Mouse (Mus musculus) CH12.LX (cell line): ENCODE results near the gene Limk2. TPM values are rescaled to one million over a fixed set of nuclear protein-coding genes. Genes with fewer than 3 reads are reported as not detected.

ENCODE experiments used
- DNase-seq: peaks from one replicate; pipeline ENCODE4 v3.0.0-alpha.2; 2013; ENCODE audit errors: extremely low read depth
- H3K27ac ChIP-seq: 2 replicates; pipeline ENCODE4 v1.5.1; 2012; ENCODE audit warnings: low read depth, mild to moderate bottlenecking, control low read depth, moderate library complexity; ENCODE audit not compliant: insufficient read depth
- H3K27me3 ChIP-seq: replicated peaks from 2 replicates; pipeline ENCODE3; 2012; ENCODE audit warnings: inconsistent platforms
- H3K36me3 ChIP-seq, 2 experiments: replicated peaks in 1 of 2; 2 replicates each; pipeline versions ENCODE3 to v1.6.1; 2012; ENCODE audit warnings: inconsistent platforms in 1 of 2, low read length in 1 of 2, mild to moderate bottlenecking in 1 of 2, mixed read lengths in 1 of 2, moderate library complexity in 1 of 2; ENCODE audit not compliant: control insufficient read depth in 1 of 2, insufficient read depth in 1 of 2
- H3K4me1 ChIP-seq, 2 experiments: 2 replicates each; pipeline ENCODE4 v1.6.1; 2012; ENCODE audit warnings: inconsistent platforms in 1 of 2, moderate library complexity in 1 of 2; ENCODE audit not compliant: insufficient read depth in 2 of 2, control insufficient read depth in 1 of 2
- H3K4me2 ChIP-seq: 2 replicates; pipeline ENCODE4 v1.6.1; 2012; ENCODE audit warnings: low read depth, mild to moderate bottlenecking, control low read depth; ENCODE audit not compliant: poor library complexity, insufficient read depth, severe bottlenecking
- H3K4me3 ChIP-seq, 3 experiments: fragments of 150-350 bp in 1 of 3; sonication (generic) in 1 of 3; replicated peaks in 1 of 3; 2 replicates each; pipeline versions ENCODE3 to v1.5.1; 2011 to 2012; ENCODE audit warnings: low read depth in 2 of 3, low read length in 2 of 3, mild to moderate bottlenecking in 2 of 3, moderate library complexity in 2 of 3, control low read depth in 1 of 3, improper control_type of control experiment in 1 of 3, inconsistent platforms in 1 of 3, mixed read lengths in 1 of 3; ENCODE audit not compliant: poor library complexity in 1 of 3
- H3K79me2 ChIP-seq: replicated peaks from 2 replicates; pipeline ENCODE4 v1.6.1; 2012; ENCODE audit warnings: mild to moderate bottlenecking, moderate library complexity; ENCODE audit not compliant: control insufficient read depth, poor library complexity, insufficient read depth, severe bottlenecking; ENCODE audit errors: extremely low read depth
- H3K9ac ChIP-seq: 2 replicates; pipeline ENCODE4 v1.6.1; 2012; ENCODE audit warnings: low read depth, mild to moderate bottlenecking, control low read depth, moderate library complexity; ENCODE audit not compliant: insufficient read depth
- H3K9me3 ChIP-seq: replicated peaks from 2 replicates; pipeline ENCODE3; 2012; ENCODE audit warnings: low read length, inconsistent platforms, mixed read lengths
- BHLHE40 ChIP-seq: IDR thresholded peaks from 2 replicates; pipeline ENCODE4 v1.6.1; 2011; ENCODE audit warnings: mild to moderate bottlenecking, low read depth, low read length, improper control_type of control experiment
- CHD1 ChIP-seq: IDR thresholded peaks from 2 replicates; pipeline ENCODE4 v1.6.1; 2012; ENCODE audit warnings: low read depth, low read length, improper control_type of control experiment, inconsistent platforms
- CHD2 ChIP-seq: IDR thresholded peaks from 2 replicates; pipeline ENCODE4 v1.6.1; 2011; ENCODE audit warnings: low read length, improper control_type of control experiment
- CTCF ChIP-seq, 2 experiments: IDR thresholded peaks in 1 of 2; conservative IDR thresholded peaks in 1 of 2; 2 replicates each; pipeline ENCODE4 v1.5.1; 2011 to 2012; ENCODE audit warnings: low read depth in 2 of 2, low read length in 2 of 2, improper control_type of control experiment in 1 of 2, inconsistent platforms in 1 of 2, mild to moderate bottlenecking in 1 of 2, moderate library complexity in 1 of 2
- E2F4 ChIP-seq: IDR thresholded peaks from 2 replicates; pipeline ENCODE4 v1.6.1; 2011; ENCODE audit warnings: low read depth, low read length, improper control_type of control experiment; ENCODE audit not compliant: insufficient replicate concordance
- ELF1 ChIP-seq: IDR thresholded peaks from 2 replicates; pipeline ENCODE4 v1.6.1; 2014; ENCODE audit warnings: low read depth, mild to moderate bottlenecking, inconsistent platforms, low read length, improper control_type of control experiment
- EP300 ChIP-seq: IDR thresholded peaks from 2 replicates; pipeline ENCODE4 v1.6.1; 2011; ENCODE audit warnings: low read length, improper control_type of control experiment
- ETS1 ChIP-seq: conservative IDR thresholded peaks from 2 replicates; pipeline ENCODE4 v1.6.1; 2012; ENCODE audit warnings: low read depth, mild to moderate bottlenecking, inconsistent platforms, low read length, improper control_type of control experiment, moderate library complexity
- GABPA ChIP-seq: IDR thresholded peaks from 2 replicates; pipeline ENCODE4 v1.6.1; 2012; ENCODE audit warnings: low read depth, low read length, improper control_type of control experiment, inconsistent platforms; ENCODE audit not compliant: insufficient replicate concordance
- HCFC1 ChIP-seq: IDR thresholded peaks from 2 replicates; pipeline ENCODE4 v1.6.1; 2012; ENCODE audit warnings: low read depth, mild to moderate bottlenecking, inconsistent platforms, low read length, improper control_type of control experiment
- IRF4 ChIP-seq: IDR thresholded peaks from 2 replicates; pipeline ENCODE4 v1.6.1; 2014; ENCODE audit warnings: low read depth, mild to moderate bottlenecking, inconsistent platforms, low read length, improper control_type of control experiment
- JUND ChIP-seq: conservative IDR thresholded peaks from 2 replicates; pipeline ENCODE4 v1.6.1; 2011; ENCODE audit warnings: low read depth, low read length, improper control_type of control experiment
- KAT2A ChIP-seq: IDR thresholded peaks from 2 replicates; pipeline ENCODE4 v1.6.1; 2012; ENCODE audit warnings: low read length, improper control_type of control experiment, inconsistent platforms; ENCODE audit not compliant: insufficient replicate concordance
- MAFK ChIP-seq: IDR thresholded peaks from 2 replicates; pipeline ENCODE4 v1.6.1; 2011; ENCODE audit warnings: low read length, improper control_type of control experiment; ENCODE audit not compliant: insufficient replicate concordance
- MAX ChIP-seq: IDR thresholded peaks from 2 replicates; pipeline ENCODE4 v1.6.1; 2011; ENCODE audit warnings: low read length, improper control_type of control experiment
- MAZ ChIP-seq: IDR thresholded peaks from 2 replicates; pipeline ENCODE4 v1.6.1; 2012; ENCODE audit warnings: low read depth, mild to moderate bottlenecking, inconsistent platforms, low read length, improper control_type of control experiment, moderate library complexity
- MXI1 ChIP-seq: IDR thresholded peaks from 2 replicates; pipeline ENCODE4 v1.6.1; 2011; ENCODE audit warnings: mild to moderate bottlenecking, low read depth, low read length, improper control_type of control experiment
- MYC ChIP-seq: IDR thresholded peaks from 2 replicates; pipeline ENCODE4 v1.6.1; 2011; ENCODE audit warnings: low read depth, mild to moderate bottlenecking, improper control_type of control experiment, low read length
- NELFE ChIP-seq: IDR thresholded peaks from 2 replicates; pipeline ENCODE4 v1.6.1; 2011; ENCODE audit warnings: low read depth, low read length, improper control_type of control experiment
- NRF1 ChIP-seq: IDR thresholded peaks from 2 replicates; pipeline ENCODE4 v1.6.1; 2014; ENCODE audit warnings: low read depth, mild to moderate bottlenecking, inconsistent platforms, low read length, improper control_type of control experiment, moderate library complexity
- PAX5 ChIP-seq: IDR thresholded peaks from 2 replicates; pipeline ENCODE4 v1.6.1; 2012; ENCODE audit warnings: low read length, inconsistent platforms, mixed read lengths
- POLR2AphosphoS2 ChIP-seq: IDR thresholded peaks from 2 replicates; pipeline ENCODE4 v1.6.1; 2011; ENCODE audit warnings: low read depth, low read length, improper control_type of control experiment
- RAD21 ChIP-seq: IDR thresholded peaks from 2 replicates; pipeline ENCODE4 v1.6.1; 2011; ENCODE audit warnings: low read depth, mild to moderate bottlenecking, low read length, improper control_type of control experiment, moderate library complexity
- RCOR1 ChIP-seq: conservative IDR thresholded peaks from 2 replicates; pipeline ENCODE4 v1.6.1; 2012; ENCODE audit warnings: low read depth, mild to moderate bottlenecking, inconsistent platforms, low read length, improper control_type of control experiment
- SIN3A ChIP-seq: IDR thresholded peaks from 2 replicates; pipeline ENCODE4 v1.6.1; 2012; ENCODE audit warnings: low read length, improper control_type of control experiment, inconsistent platforms
- SMC3 ChIP-seq: IDR thresholded peaks from 2 replicates; pipeline ENCODE4 v1.6.1; 2011; ENCODE audit warnings: low read depth, low read length, improper control_type of control experiment
- TBP ChIP-seq: conservative IDR thresholded peaks from 2 replicates; pipeline ENCODE4 v1.6.1; 2011; ENCODE audit warnings: low read depth, low read length, improper control_type of control experiment
- TCF12 ChIP-seq: IDR thresholded peaks from 2 replicates; pipeline ENCODE4 v1.6.1; 2014; ENCODE audit warnings: low read depth, mild to moderate bottlenecking, inconsistent platforms, low read length, improper control_type of control experiment
- UBTF ChIP-seq: IDR thresholded peaks from 2 replicates; pipeline ENCODE4 v1.6.1; 2012; ENCODE audit warnings: low read depth, mild to moderate bottlenecking, inconsistent platforms, low read length, improper control_type of control experiment, moderate library complexity
- USF2 ChIP-seq: conservative IDR thresholded peaks from 2 replicates; pipeline ENCODE4 v1.6.1; 2011; ENCODE audit warnings: low read depth, low read length, improper control_type of control experiment
- ZC3H11A ChIP-seq: IDR thresholded peaks from 2 replicates; pipeline ENCODE4 v1.6.1; 2012; ENCODE audit warnings: low read depth, mild to moderate bottlenecking, inconsistent platforms, low read length, improper control_type of control experiment
- ZMIZ1 ChIP-seq: IDR thresholded peaks from 2 replicates; pipeline ENCODE4 v1.6.1; 2012; ENCODE audit warnings: low read depth, mild to moderate bottlenecking, inconsistent platforms, low read length, improper control_type of control experiment
- ZNF384 ChIP-seq: IDR thresholded peaks from 2 replicates; pipeline ENCODE4 v1.6.1; 2012; ENCODE audit warnings: low read depth, low read length, improper control_type of control experiment, inconsistent platforms
- dilution Hi-C: fragments of 300-500 bp; cut with MboI; formaldehyde crosslinking; loops from 2 replicates; pipeline ENCODE4 v1.14.3; 2020; ENCODE audit warnings: low sequenced_read_pairs; ENCODE audit not compliant: extremely low pct_unique_long_range_greater_than_20kb, extremely low pct_ligation_motif_present
- in situ Hi-C: fragments of 300-500 bp; cut with MboI; formaldehyde crosslinking; loops from 3 replicates; pipeline ENCODE4 v1.14.3; 2019; ENCODE audit warnings: low sequenced_read_pairs, low pct_ligation_motif_present, low pct_unique_long_range_greater_than_20kb, mixed read lengths
- polyA plus RNA-seq: library from polyadenylated mRNA; unstranded; fragments of >175 nt; gene quantifications from 2 replicates; pipeline ENCODE4 v1.2.1, GENCODE M21; 2012; ENCODE audit warnings: low read depth; ENCODE audit not compliant: insufficient read length
- total RNA-seq, 2 experiments: library from RNA; depleted of rRNA; stranded (reverse); fragments of 300-350 nt in 1 of 2; fragments of >200 nt in 1 of 2; gene quantifications; 2 replicates each; pipeline ENCODE4 v1.2.3; 2012 to 2014

Gene Limk2
- total and polyA plus RNA-seq, 3 experiments: 41.5 to 64.0 (median 46.1) TPM

DNA sequence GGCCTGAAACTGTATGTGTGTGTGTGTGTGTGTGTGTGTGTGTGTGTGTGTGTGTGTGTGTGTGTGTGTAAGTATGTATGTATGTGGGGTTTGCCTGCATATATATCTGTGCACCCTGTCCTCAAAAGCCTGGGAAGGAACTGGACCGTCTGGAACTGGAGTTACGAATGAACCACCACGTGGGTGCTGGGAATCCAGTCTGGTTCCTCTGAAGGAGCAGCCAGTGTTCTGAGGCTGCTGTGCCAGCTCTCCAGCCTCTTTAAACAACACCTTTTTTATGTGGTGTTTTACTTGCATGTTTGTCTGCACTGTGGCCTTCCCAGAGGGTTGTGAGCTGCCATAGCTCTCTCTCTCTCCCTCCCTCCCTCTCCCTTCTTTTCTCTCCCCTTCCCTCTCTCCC is 72.4 kb downstream of the Limk2 start:
- no peak for DNase-seq
- Histone ChIP-seq H3K9me3 (peaks cover 8% of the 10 kb centered on the region), H3K27me3 (no peaks in the 10 kb centered on the region), H3K79me2 (no peaks in the 10 kb centered on the region), H3K4me3 (no peak overlapping the region), H3K36me3 (peaks cover 0 to 9% of the 10 kb centered on the region in 2 experiments), H3K4me1 (peaks cover 18 to 46% of the 10 kb centered on the region in 2 experiments), H3K9ac (no peak overlapping the region), H3K27ac (no peak overlapping the region), H3K4me2 (no peak overlapping the region)
- dilution Hi-C loops: no loop called here
- in situ Hi-C loops: no loop called here
- no peak for TF ChIP-seq PAX5
- TF ChIP-seq, all 38 proteins: peak for 0

DNA sequence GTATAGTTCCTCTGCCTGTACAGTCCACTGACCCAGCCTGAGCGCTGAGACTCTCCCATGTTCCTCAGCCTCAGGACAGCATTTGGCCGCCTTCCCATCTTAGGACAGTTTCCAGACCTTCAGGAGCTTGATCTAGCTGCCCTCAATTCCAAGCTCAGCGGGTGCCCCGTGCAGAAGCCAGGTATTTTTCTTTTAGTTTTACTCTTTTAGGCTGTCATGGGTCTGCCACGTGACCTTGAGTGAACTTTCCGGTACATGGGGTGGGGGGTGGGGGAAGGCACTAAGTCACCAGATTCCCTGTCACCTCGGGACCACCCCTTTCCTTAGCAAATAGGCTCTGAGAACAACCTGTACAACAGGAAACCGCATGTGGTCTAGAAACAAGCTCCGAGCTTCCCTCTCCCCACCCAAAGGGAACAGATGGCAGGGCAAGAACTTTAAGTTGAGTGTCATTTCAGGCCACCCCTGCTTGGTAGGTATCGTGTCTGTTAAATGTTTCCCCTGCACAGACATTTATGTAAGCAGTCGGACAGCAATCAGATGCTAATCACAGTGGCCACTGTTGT is 73.3 kb downstream of the Limk2 start:
- Histone ChIP-seq H3K9me3 (peaks cover 8% of the 10 kb centered on the region), H3K36me3 (peaks cover 0 to 4% of the 10 kb centered on the region in 2 experiments), H3K27me3 (no peaks in the 10 kb centered on the region), H3K4me3 (peak overlapping the region in 2 of 3 experiments; percentile 7 to 16), H3K4me1 (peaks cover 18 to 53% of the 10 kb centered on the region in 2 experiments), H3K4me2 (peak overlapping the region; percentile 67), H3K79me2 (no peaks in the 10 kb centered on the region), H3K27ac (peak overlapping the region; percentile 30), H3K9ac (peak overlapping the region; percentile 17; the same call in 1 of the 2 replicates)
- dilution Hi-C loops (no loop called here), in situ Hi-C loops (no loop called here)
- peak; percentile 79 for DNase-seq
- TF ChIP-seq MAX (peak; percentile 75), SMC3 (no peak), NRF1 (no peak), MYC (no peak), MAFK (no peak), CHD1 (no peak), MXI1 (peak; percentile 76; the same call in 1 of the 2 replicates), KAT2A (no peak), E2F4 (no peak), USF2 (peak; percentile 68), TBP (no peak), IRF4 (no peak), ZMIZ1 (no peak), TCF12 (peak; percentile 56; the same call in 1 of the 2 replicates), EP300 (peak; percentile 64), ETS1 (peak; percentile 67; the same call in 1 of the 2 replicates), ZC3H11A (no peak), JUND (no peak), RCOR1 (0 out of 2 replicates have a peak, but pooled peaks have one; percentile 22), ELF1 (no peak), CHD2 (peak; percentile 43), POLR2AphosphoS2 (no peak), MAZ (no peak), UBTF (no peak; the same call in 1 of the 2 replicates), CTCF (conservative IDR thresholded peaks at IDR 0.05 in 1 of 2, IDR thresholded peaks at IDR 0.05 in 1 of 2; ENCODE audit: low read depth in 2 of 2, low read length in 2 of 2) (no peak), BHLHE40 (peak; percentile 89), HCFC1 (no peak), PAX5 (no peak), ZNF384 (no peak), NELFE (no peak), RAD21 (no peak), SIN3A (no peak), GABPA (no peak)
